In genomic region chr6:31664495-31664894, GRCm38 (mm10) we compare ENCODE assay signal across 8 mouse cellular contexts.
A peak's percentile ranks its signal among the peaks of the same experiment; 100 is the strongest.
DNase-seq lines count a peak whose midpoint lies in the region; ATAC-seq lines count a peak whose summit lies in the region.
"Had no signal": no experiment of that assay in that cellular context is flagged by ENCODE, and none has a peak within 500 bp of the region (broad histone marks: within the 10 kb centered on the region; RNA-seq: fewer than 3 reads in every experiment).

No protein-coding gene starts in this region.

- no peaks in the 10 kb centered on the region for H3K36me3 ChIP-seq in intestine, embryonic 16.5 days (ENCODE audit: control insufficient read depth, insufficient read depth, low read length)
- H3K36me3 ChIP-seq in midbrain, embryonic 10.5 days: no peaks in the 10 kb centered on the region

- peak; percentile 67 to 91 for DNase-seq in adrenal gland, adult (ENCODE audit: inconsistent age in 2 of 2, low spot score in 1 of 2)
- peak; percentile 93 to 94 for DNase-seq in cerebellum, postnatal 10 days
- peak; percentile 80 for DNase-seq in frontal cortex, postnatal 36 days (ENCODE audit: low spot score in 2 of 2)
- DNase-seq in left cerebral cortex, postnatal 25 days (ENCODE audit: low spot score in 2 of 2): peak; percentile 78 to 79
- DNase-seq in midbrain, embryonic 10.5 days (ENCODE audit: low spot score): peak; percentile 74
- DNase-seq in right cerebral cortex, postnatal 4 days: peak; percentile 87

- H3K27ac ChIP-seq in intestine, embryonic 16.5 days (ENCODE audit: low read length): no peak overlapping the region
- no peak overlapping the region for H3K27ac ChIP-seq in midbrain, embryonic 10.5 days (replicated peaks)
- H3K27ac ChIP-seq: macrophage had no signal

- no peaks in the 10 kb centered on the region for H3K27me3 ChIP-seq in intestine, embryonic 16.5 days (replicated peaks; ENCODE audit: control insufficient read depth, insufficient read depth, low read length)
- 0 out of 2 replicates have a peak, but pooled peaks cover 5% of the 10 kb centered on the region for H3K27me3 ChIP-seq in midbrain, embryonic 10.5 days (ENCODE audit: low read depth, poor library complexity, severe bottlenecking)

- H3K4me1 ChIP-seq in intestine, embryonic 16.5 days (ENCODE audit: control insufficient read depth, insufficient read depth, low read length): no peaks in the 10 kb centered on the region
- H3K4me1 ChIP-seq in midbrain, embryonic 10.5 days: no peaks in the 10 kb centered on the region; the same call in 1 of the 2 replicates

- 25% methylated on average over 7 of the region's 7 CpGs for WGBS in intestine, embryonic 16.5 days
- 29% methylated on average over 7 of the region's 7 CpGs for WGBS in midbrain, embryonic 10.5 days

- no peaks in the 10 kb centered on the region for H3K9me3 ChIP-seq in intestine, embryonic 16.5 days (ENCODE audit: control insufficient read depth, low read length)
- no peaks in the 10 kb centered on the region for H3K9me3 ChIP-seq in midbrain, embryonic 10.5 days (replicated peaks)

- ATAC-seq in intestine, embryonic 16.5 days: 0 out of 2 replicates have a peak, but pooled peaks have one; percentile 40

- intact Hi-C loops in left cerebral cortex, postnatal 25 days (cut with DNase I): loop anchor here (10.0 kb wide), 1 partner anchor 650 kb away; no protein-coding TSS in a partner anchor

- H3K4me2 ChIP-seq in intestine, embryonic 16.5 days (ENCODE audit: low read depth, low read length): no peak overlapping the region

- no peak overlapping the region for H3K4me3 ChIP-seq in intestine, embryonic 16.5 days (ENCODE audit: low read length)
- H3K4me3 ChIP-seq in midbrain, embryonic 10.5 days: no peak overlapping the region

- H3K9ac ChIP-seq in intestine, embryonic 16.5 days (ENCODE audit: low read depth, low read length): no peak overlapping the region
